Mouse (Mus musculus) stomach, embryonic 16.5 days (tissue): ENCODE measurements around the gene E2f1. TPM values are rescaled to one million over a fixed set of nuclear protein-coding genes. Genes with fewer than 3 reads are reported as not detected.

Experiments used
- ATAC-seq: fragments of 200-750 bp; cut with Nextera tagmentation; 2 replicates; pipeline ENCODE4 v1.8.0; 2017; ENCODE audit warnings: moderate number of reproducible peaks, moderate TSS enrichment; ENCODE audit not compliant: insufficient read depth, low FRiP score
- H3K27ac ChIP-seq: fragments of 300-500 bp; sonication (generic); 2 replicates; pipeline ENCODE4 v1.5.1; 2014; ENCODE audit warnings: low read length
- H3K27me3 ChIP-seq: fragments of 300-500 bp; sonication (generic); 2 replicates; pipeline ENCODE4 v1.6.1; 2014; ENCODE audit warnings: low read length, control low read depth, mixed read lengths; ENCODE audit not compliant: control insufficient read depth, insufficient read depth
- H3K36me3 ChIP-seq: fragments of 300-500 bp; sonication (generic); 2 replicates; pipeline ENCODE4 v1.6.1; 2014; ENCODE audit warnings: low read length; ENCODE audit not compliant: control insufficient read depth, insufficient read depth
- H3K4me1 ChIP-seq: fragments of 300-500 bp; sonication (generic); 2 replicates; pipeline ENCODE4 v1.6.1; 2014; ENCODE audit warnings: low read length, control low read depth, mixed read lengths; ENCODE audit not compliant: control insufficient read depth, insufficient read depth
- H3K4me2 ChIP-seq: fragments of 300-500 bp; sonication (generic); 2 replicates; pipeline ENCODE4 v1.6.1; 2014; ENCODE audit warnings: low read depth, low read length, mixed read lengths
- H3K4me3 ChIP-seq: fragments of 300-500 bp; sonication (generic); replicated peaks from 2 replicates; pipeline ENCODE4 v1.5.1; 2014; ENCODE audit warnings: mild to moderate bottlenecking, low read length
- H3K9ac ChIP-seq: fragments of 300-500 bp; sonication (generic); 2 replicates; pipeline ENCODE4 v1.6.1; 2014; ENCODE audit warnings: low read length
- H3K9me3 ChIP-seq: fragments of 300-500 bp; sonication (generic); replicated peaks from 2 replicates; pipeline ENCODE4 v1.6.1; 2016; ENCODE audit warnings: low read length, control low read depth; ENCODE audit not compliant: control insufficient read depth
- WGBS: fragments of 180-500 bp; shearing (Covaris S2); extraction: QIAGEN DNeasy Blood & Tissue Kit; methylation state at CpG from one replicate; pipeline ENCODE4 v1.1.7; 2014; 5-methylcytosine and 5-hydroxymethylcytosine counted together
- polyA plus RNA-seq: library from polyadenylated mRNA; unstranded; fragments of >200 nt; fragmentation: Nextera tagmentation; extraction: Ambion mirVana; gene quantifications from 2 replicates; pipeline ENCODE4 v1.2.1, GENCODE M21; 2015

The E2f1 gene
- 8.1 and 9.3 TPM in 2 replicates for polyA plus RNA-seq

DNA sequence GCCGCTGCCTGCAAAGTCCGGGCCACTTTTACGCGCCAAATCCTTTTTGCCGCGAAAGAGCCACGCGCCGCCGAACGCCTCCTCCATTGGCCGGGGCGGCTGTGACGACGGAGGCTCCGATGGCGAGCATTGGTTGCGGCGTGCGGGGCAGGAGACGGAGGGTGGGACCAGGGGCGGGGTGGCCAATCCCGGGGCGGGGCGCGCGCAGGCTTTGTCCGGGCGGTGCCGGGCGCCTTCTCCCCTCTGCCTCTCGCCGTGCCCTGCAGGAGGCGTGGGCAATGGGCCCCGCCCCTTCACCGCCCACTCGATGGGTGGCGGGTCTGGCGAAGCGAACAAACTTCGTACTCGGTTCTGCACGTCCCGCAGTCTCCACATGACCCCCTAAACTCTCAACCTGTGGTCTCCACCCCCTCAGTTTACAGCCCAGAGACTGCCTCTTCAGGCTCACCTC is at the start of gene E2f1:
Gene E2f1, minus strand, starts transcription at position 57 of the 451 bp plus-strand sequence.
- H3K4me2 ChIP-seq: peak within 1 kb of the TSS; percentile 76
- under 1% methylated on average over 44 of the region's 44 CpGs for WGBS

DNA sequence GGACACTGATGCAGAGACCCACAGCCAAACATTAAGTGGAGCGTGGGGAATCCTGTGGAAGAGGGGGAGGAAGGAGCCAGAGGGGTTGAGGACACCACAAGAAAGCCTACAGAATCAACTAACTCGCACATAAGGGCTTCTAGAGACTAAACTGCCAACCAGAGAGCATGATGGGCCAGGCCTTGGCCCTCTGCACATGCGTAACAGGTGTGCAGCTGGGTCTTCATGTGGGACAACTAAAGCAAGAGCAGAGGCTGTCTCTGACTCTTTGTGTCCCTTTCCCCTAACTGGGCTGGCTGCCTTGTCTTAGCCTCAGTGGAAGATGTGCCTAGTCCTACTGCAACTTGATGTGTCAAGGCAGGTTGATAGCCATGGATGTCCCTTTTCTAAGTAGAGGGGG is 47.4 kb upstream of the E2f1 start:
- Histone ChIP-seq H3K4me3 (no peak overlapping the region), H3K4me2 (no peak overlapping the region), H3K4me1 (peaks cover 12% of the 10 kb centered on the region), H3K9ac (no peak overlapping the region), H3K9me3 (no peaks in the 10 kb centered on the region), H3K36me3 (no peaks in the 10 kb centered on the region), H3K27me3 (no peaks in the 10 kb centered on the region), H3K27ac (no peak overlapping the region)
- no peak for ATAC-seq
- 96% methylated on average over 3 of the region's 3 CpGs for WGBS

More for the DNA sequence above, at the start of gene E2f1:
- no peaks in the 10 kb centered on the region for H3K36me3 ChIP-seq
- peak; percentile 97 for ATAC-seq
- peaks cover 42% of the 10 kb centered on the region for H3K4me1 ChIP-seq
- H3K4me3 ChIP-seq: peak within 1 kb of the TSS; percentile 75
- no peaks in the 10 kb centered on the region for H3K9me3 ChIP-seq
- H3K27me3 ChIP-seq: no peaks in the 10 kb centered on the region
- H3K27ac ChIP-seq: peak within 1 kb of the TSS; percentile 88
- peak within 1 kb of the TSS; percentile 75 for H3K9ac ChIP-seq

DNA sequence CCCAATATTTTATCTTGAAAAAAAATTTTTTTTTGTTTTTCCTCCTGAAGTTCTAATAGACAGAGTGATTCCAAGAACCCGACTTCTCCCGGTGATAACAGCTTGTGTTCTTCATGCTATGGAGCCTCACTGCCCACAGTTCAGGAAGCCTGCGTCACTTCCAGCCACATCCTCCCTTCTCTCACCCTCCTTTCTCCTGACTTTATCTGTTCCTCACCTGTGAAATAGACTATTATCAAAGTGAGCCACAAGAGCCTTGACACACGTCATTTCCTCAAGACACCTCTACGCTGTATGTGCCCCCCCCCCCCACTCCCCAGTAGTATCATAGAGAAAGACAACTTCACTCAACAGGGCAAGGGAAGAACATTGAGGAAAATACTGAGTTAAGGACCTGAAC is 46.0 kb upstream of the E2f1 start:
- H3K4me2 ChIP-seq: no peak overlapping the region
- H3K4me3 ChIP-seq: no peak overlapping the region
- ATAC-seq: no peak
- H3K27me3 ChIP-seq: no peaks in the 10 kb centered on the region
- 80% methylated on average over 5 of the region's 5 CpGs for WGBS
- H3K27ac ChIP-seq: no peak overlapping the region
- H3K36me3 ChIP-seq: no peaks in the 10 kb centered on the region
- H3K9ac ChIP-seq: no peak overlapping the region
- H3K4me1 ChIP-seq: peaks cover 12% of the 10 kb centered on the region
- no peaks in the 10 kb centered on the region for H3K9me3 ChIP-seq

DNA sequence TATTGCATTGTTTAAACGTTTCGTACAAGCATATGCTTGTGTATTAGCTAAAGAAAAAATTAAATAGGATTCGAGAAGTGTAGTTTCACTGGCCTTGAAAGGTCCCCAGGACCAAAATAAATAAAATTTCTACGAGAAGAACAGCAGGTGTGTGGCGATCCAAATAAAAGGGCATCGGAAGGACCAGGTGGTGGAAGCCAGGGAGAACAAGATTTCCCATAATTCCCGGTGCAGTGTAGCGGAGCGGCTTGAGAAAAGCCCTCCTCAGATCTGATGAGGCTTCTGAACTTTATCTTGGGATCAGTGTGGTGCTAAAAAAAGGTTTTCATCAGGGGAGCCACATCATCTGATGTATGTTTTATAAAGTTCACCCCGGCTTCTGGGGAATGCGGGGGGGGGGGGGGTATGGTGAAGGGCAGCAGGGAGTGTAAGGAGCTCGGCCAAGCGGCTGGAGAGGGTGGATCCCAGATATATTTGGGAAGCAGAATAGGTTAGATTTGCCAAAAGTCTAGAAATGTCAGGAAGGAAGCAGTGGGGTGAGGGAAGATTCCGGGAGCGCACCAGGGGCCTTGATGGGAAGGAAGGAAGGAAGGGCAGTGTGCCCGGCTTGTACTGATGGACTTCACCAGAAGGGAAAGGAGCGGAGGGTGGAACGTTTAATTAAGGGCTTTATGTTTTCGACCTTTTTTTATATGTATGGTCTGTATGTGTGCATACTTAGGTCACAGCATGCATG is 45.3 kb upstream of the E2f1 start:
- ATAC-seq: no peak
- Histone ChIP-seq H3K4me2 (peak overlapping the region; percentile 32), H3K4me1 (peaks cover 12% of the 10 kb centered on the region), H3K27me3 (no peaks in the 10 kb centered on the region), H3K4me3 (no peak overlapping the region), H3K9ac (peak overlapping the region; percentile 11; the same call in 1 of the 2 replicates), H3K27ac (no peak overlapping the region), H3K9me3 (no peaks in the 10 kb centered on the region), H3K36me3 (no peaks in the 10 kb centered on the region)
- 55% methylated on average over 19 of the region's 19 CpGs for WGBS

DNA sequence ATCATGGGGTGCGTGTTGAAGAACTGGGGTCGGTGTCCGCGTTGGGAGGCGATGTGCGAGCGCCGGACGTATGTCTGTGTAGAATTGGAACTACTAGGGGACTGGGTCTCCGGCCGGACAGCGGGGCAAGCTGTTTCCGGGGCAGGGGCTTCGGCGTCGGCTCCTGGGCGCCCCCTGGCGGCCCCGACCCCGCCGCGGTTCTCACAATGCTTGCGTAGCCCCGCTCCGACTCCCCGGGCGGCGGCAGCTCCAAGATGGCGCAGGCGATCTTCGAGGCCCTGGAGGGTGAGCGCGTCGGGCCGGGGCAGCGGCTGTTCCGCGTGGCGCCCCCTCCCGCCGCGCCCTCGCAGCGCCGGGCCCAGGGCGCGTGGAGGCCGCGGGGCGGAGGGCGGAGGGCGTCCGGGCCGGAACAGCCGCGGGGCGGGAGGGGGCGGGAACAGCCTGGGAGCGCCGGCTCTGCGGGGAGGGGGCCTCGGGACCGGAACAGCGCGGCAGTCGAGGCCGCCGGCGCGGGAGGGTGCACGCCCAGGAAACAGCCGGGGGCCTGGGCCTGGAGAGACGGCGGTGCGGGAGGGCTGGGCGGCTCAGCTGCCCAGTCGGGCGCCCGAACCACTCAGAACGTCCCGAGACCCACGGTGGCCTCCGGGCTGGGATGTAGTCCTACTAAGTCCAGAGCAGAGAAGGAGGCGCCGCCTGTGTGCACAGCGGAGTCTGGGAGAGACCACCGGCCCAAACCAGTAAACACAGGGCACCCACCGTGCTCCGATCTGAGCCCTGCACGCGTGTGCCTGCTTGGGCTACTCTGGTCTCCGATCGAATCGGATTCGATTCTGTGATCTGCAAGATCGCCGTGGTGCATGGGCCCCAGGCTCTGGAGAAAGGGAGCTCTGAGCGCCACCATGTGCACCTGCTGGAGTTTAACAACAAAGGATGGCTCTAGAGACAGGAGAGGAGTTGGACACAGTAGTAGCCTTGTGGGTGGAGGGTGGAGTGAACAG is 43.7 kb upstream of the E2f1 start, which contains the start of the genes Zfp341 and 4930519P11Rik:
Gene Zfp341, plus strand, starts transcription at position 180 of the 998 bp plus-strand sequence.
Gene 4930519P11Rik, minus strand, starts transcription at position 320 of the 998 bp plus-strand sequence.
- no peaks in the 10 kb centered on the region for H3K27me3 ChIP-seq
- peak; percentile 94 for ATAC-seq
- peak within 1 kb of the TSS; percentile 99 for H3K27ac ChIP-seq
- no peaks in the 10 kb centered on the region for H3K36me3 ChIP-seq
- H3K9ac ChIP-seq: peak within 1 kb of the TSS; percentile 91
- peaks cover 12% of the 10 kb centered on the region for H3K4me1 ChIP-seq
- under 1% methylated on average over 91 of the region's 98 CpGs for WGBS
- H3K9me3 ChIP-seq: no peaks in the 10 kb centered on the region
- H3K4me3 ChIP-seq: peak within 1 kb of the TSS; percentile 64
- H3K4me2 ChIP-seq: peak within 1 kb of the TSS; percentile 79

DNA sequence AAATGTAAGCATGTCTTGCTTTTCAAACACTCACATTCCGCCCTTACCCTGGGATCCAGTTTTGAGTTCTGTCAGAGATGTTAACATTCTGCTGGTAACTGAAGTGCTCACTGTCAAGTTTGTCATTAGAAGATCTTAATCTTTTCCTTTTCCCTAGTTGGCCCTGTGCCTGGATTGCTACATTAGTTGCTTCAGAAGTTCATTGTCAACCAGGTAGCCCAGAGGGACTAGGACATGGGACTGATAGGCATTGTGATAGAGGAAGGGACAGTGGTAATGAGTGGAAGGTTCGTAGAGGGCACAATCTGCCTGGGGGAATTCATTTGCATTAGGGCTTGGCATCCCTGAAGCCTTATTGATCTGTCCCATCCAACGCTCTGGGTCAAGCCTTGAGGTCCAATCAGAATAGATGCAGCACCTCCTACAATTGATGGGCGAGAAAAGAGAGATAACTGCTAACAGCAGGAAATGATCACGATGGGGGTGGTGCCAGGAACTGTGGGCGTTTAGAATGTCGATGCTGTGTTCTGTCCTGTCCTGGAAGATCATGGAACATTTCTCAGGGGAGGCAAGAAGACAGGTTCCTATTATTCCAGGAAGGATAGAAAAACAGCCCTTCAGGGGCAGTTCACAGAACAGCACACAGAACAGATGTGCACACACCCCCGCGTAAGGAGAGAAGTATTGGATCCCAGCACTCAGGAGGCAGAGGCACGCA is 39.5 kb upstream of the E2f1 start:
- 61% methylated on average over 10 of the region's 10 CpGs for WGBS
- Histone ChIP-seq H3K9me3 (no peaks in the 10 kb centered on the region), H3K36me3 (no peaks in the 10 kb centered on the region), H3K9ac (no peak overlapping the region), H3K4me1 (peaks cover 13% of the 10 kb centered on the region), H3K4me2 (no peak overlapping the region), H3K27ac (no peak overlapping the region), H3K27me3 (no peaks in the 10 kb centered on the region), H3K4me3 (no peak overlapping the region)
- no peak for ATAC-seq

DNA sequence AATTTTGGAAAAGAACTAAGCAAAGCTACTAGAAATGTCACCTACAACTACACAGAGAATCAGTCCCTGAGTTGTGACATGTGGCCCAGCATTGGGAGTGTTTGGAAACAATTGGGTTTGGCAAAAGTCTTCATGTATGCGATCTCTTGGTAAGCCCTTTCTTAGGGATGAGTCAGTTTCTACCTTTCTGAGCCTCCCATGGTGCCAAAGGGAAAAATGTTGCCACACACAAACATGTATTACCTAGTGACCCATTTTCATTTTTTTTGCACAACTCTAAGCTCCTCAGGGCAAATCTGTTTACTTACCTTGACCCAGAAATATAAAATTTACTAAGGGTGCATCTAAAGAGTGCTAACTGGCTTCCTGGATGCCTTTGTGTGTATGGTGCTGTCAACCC is 37.3 kb upstream of the E2f1 start:
- 65% methylated on average over 1 of the region's 1 CpGs for WGBS
- Histone ChIP-seq H3K4me3 (no peak overlapping the region), H3K4me1 (peaks cover 9% of the 10 kb centered on the region), H3K27ac (no peak overlapping the region), H3K9me3 (no peaks in the 10 kb centered on the region), H3K9ac (no peak overlapping the region), H3K36me3 (no peaks in the 10 kb centered on the region), H3K4me2 (no peak overlapping the region), H3K27me3 (no peaks in the 10 kb centered on the region)
- no peak for ATAC-seq

DNA sequence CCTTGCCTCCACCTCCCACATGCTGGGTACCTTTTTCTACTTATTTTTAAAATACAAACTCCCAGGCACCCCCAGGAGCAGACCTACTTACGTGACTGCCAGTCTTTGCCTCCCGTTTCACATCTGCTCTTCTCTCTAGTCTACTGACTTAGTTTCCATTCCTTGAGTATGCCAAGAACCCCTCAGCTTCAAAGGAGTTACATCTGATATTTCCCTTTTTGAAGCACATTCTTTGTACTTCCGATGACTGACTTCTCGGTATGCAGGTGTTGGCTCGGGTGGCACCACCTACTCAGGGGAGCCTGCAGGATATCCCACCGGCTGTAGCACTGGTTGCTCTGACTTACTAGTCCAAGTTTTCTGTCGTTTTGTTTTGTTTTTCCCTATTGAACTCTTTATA is 34.5 kb upstream of the E2f1 start:
- WGBS: 22% methylated on average over 7 of the region's 7 CpGs
- Histone ChIP-seq H3K4me1 (peaks cover 9% of the 10 kb centered on the region), H3K36me3 (no peaks in the 10 kb centered on the region), H3K9me3 (no peaks in the 10 kb centered on the region), H3K27ac (no peak overlapping the region), H3K27me3 (no peaks in the 10 kb centered on the region), H3K4me2 (peak overlapping the region; percentile 70), H3K9ac (peak overlapping the region; percentile 26), H3K4me3 (peak overlapping the region; percentile 72)
- ATAC-seq: no peak; the same call in 1 of the 2 replicates
